Mouse (Mus musculus): ENCODE data around the gene Spata2. TPM values are rescaled to one million over a fixed set of nuclear protein-coding genes. Genes with fewer than 3 reads are reported as not detected.

The Spata2 gene
- 72.2 and 73.4 TPM in 2 replicates for total RNA-seq (2023)

DNA sequence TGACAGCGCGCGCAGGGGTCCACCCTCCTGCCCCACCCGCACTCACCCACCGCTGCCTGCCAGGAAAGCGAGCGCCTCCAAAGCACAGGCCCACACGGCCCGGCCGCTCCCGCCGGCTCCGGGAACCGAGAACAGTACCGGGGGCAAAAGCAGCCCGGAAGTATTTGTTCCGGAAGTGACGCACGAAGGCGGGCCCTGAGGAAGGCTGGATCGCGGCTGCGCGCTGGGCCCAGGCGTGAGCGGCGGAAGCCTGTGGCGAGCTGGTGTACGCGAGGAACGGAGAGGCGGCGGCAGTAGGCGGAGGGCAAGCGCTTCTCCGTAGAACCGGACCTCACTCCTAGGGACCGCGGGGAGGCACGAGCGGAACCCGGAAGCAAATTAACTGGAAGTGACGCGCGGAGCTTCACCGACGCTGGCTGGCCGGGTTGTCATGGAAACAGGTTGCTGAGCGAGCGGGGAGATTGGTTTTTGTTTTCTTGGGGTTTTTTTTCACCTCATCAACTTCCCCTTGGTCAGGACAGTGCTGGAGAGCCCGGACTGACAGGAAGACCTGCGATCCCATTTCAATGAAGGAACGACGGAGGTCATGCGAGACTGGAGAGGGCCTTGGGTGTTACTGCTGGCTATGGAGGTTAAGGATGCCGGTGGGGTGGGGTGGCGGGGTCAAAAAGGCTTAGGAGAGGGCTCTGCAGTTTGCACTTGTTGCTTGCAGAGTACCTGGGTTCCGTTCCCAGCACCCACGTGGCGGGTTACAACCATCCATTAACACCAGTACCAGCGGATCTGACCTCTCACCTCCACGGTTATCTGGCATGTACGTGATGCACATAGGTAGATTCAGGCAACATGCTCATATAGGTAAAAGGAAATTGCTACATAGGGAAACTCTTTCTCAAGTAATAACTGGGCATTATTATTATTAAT is at the start of gene Spata2:
TSS of gene Spata2 (minus strand) at position 175 of the 924 bp plus-strand sequence.

GRCm38 (mm10) chr2:167537476-167538297 is 45.0 kb upstream of the Spata2 start, which contains the start of gene Snai1:
TSS of gene Snai1 (plus strand) at chr2:167538195.

DNA sequence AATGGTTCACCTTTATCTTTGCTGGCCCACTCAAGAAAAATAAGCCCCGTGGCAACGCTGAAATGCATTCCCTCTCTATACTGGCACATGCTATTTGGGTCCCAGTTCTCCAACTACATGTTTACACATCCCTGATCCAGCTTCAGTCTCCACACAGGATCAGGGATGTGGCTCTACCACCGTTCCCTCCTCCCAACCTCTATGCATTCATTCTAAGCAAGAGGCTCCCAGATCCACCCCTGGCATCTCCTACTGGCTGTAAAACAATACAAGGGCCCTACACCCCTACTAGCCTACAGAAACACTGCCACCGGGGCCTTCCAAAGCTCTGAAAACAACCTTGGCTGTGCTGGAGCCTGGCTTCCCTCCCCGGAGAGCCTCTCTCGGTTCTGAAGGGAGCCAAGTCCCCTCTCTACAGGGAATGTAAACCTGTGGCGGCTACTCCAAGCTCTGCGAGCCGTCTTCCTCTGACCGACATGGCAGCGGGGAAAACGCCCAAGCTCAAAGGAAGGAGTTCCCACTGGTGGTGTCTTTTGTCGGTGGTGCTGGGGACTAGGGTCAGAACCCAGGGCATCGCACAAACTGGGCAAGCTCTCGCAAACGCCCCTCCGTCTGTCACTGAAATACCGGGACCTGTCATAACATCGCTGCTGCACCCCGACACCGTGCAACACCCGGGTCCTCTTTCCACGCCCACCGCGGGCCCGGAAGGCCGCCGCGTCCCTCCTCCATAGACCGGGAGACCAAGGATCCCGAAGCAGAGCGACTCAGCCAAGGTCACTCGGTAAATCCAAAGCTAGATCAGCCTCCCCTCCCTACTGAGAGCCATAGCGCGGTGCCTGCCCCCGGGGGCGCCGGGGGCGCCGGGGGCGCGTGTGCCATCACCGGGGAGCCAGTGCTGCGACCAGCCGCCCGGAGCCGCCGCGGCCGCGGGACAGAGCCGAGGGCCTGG is 654 bp downstream of the Spata2 start, which contains the start of gene Rnf114:
TSS of gene Rnf114 (plus strand) at position 889 of the 952 bp plus-strand sequence.

Other genes starting within 250 kb of the Spata2 start
- gene B4galt5, start 143.7 kb downstream of the Spata2 start, total RNA-seq (2023) = 24.7 and 30.2 TPM in 2 replicates
- 39.5 and 57.4 TPM in 2 replicates for gene Slc9a8, start 71.2 kb downstream of the Spata2 start, total RNA-seq (2023)
- gene Rnf114, start 242 bp downstream of the Spata2 start, total RNA-seq (2023) = 63.0 and 66.4 TPM in 2 replicates
- gene Snai1, start 45.3 kb upstream of the Spata2 start, total RNA-seq (2023) = 2.2 and 4.9 TPM in 2 replicates
- gene Ube2v1, start 139.2 kb upstream of the Spata2 start, total RNA-seq (2023) = 59.8 and 67.6 TPM in 2 replicates
- 18.9 and 22.7 TPM in 2 replicates for gene Gm20431, start 168.6 kb upstream of the Spata2 start, total RNA-seq (2023)
- gene Cebpb, start 196.0 kb upstream of the Spata2 start, total RNA-seq (2023) = 593 and 647 TPM in 2 replicates
- 259 and 390 TPM in 2 replicates for gene Tmem189, start 196.9 kb upstream of the Spata2 start, total RNA-seq (2023)

Data from neutrophil, adult 65 days (primary cell).